Mouse (Mus musculus) midbrain, postnatal 0 days (tissue): ENCODE measurements at regions not wholly inside any gene's neighbourhood (a gene's known extent, or its start where the extent isn't known, plus 50 kb on each side); places are given as distances from the start of the nearest gene placed in this dataset.

ENCODE experiments used
- ATAC-seq: fragments of 200-750 bp; cut with Nextera tagmentation; 2 replicates; pipeline ENCODE4 v1.8.0; 2017; ENCODE audit warnings: moderate number of reproducible peaks, mild to moderate bottlenecking, moderate TSS enrichment, moderate library complexity; ENCODE audit not compliant: low FRiP score
- DNase-seq: peaks from one replicate; pipeline ENCODE4 v3.0.0-alpha.2; 2015; ENCODE audit warnings: low spot score
- H3K27ac ChIP-seq: fragments of 300-500 bp; sonication (generic); 2 replicates; pipeline ENCODE4 v1.5.1; 2014; ENCODE audit warnings: low read depth, mild to moderate bottlenecking, low read length, mixed read lengths
- H3K27me3 ChIP-seq: fragments of 300-500 bp; sonication (generic); 2 replicates; pipeline ENCODE4 v1.6.1; 2014; ENCODE audit warnings: low read length, control low read depth, mixed read lengths; ENCODE audit not compliant: insufficient read depth
- H3K36me3 ChIP-seq: fragments of 300-500 bp; sonication (generic); 2 replicates; pipeline ENCODE4 v1.6.1; 2014; ENCODE audit warnings: low read length, control low read depth, mixed read lengths; ENCODE audit not compliant: insufficient read depth
- H3K4me1 ChIP-seq: fragments of 300-500 bp; sonication (generic); 2 replicates; pipeline ENCODE4 v1.6.1; 2014; ENCODE audit warnings: mild to moderate bottlenecking, control low read depth, antibody characterized with exemption, low read length, mixed read lengths; ENCODE audit not compliant: insufficient read depth
- H3K4me2 ChIP-seq: fragments of 300-500 bp; sonication (generic); 2 replicates; pipeline ENCODE4 v1.6.1; 2014; ENCODE audit warnings: low read depth, mild to moderate bottlenecking, low read length, mixed read lengths; ENCODE audit not compliant: poor library complexity, severe bottlenecking
- H3K4me3 ChIP-seq: fragments of 300-500 bp; sonication (generic); 2 replicates; pipeline ENCODE4 v1.5.1; 2014; ENCODE audit warnings: low read depth, mild to moderate bottlenecking, low read length, moderate library complexity
- H3K9ac ChIP-seq: fragments of 300-500 bp; sonication (generic); replicated peaks from 2 replicates; pipeline ENCODE4 v1.6.1; 2014; ENCODE audit warnings: mild to moderate bottlenecking, low read length, moderate library complexity, mixed read lengths; ENCODE audit not compliant: poor library complexity, severe bottlenecking
- H3K9me3 ChIP-seq: fragments of 300-500 bp; sonication (generic); 2 replicates; pipeline ENCODE4 v1.6.1; 2016; ENCODE audit warnings: low read length, control low read depth
- CTCF ChIP-seq: IDR thresholded peaks from 2 replicates; pipeline ENCODE4 v1.5.1; 2016; ENCODE audit warnings: antibody characterized with exemption, mild to moderate bottlenecking
- WGBS: fragments of 180-500 bp; shearing (Covaris S2); extraction: QIAGEN DNeasy Blood & Tissue Kit; methylation state at CpG from one replicate; pipeline ENCODE4 v1.1.7; 2014; 5-methylcytosine and 5-hydroxymethylcytosine counted together

GRCm38 (mm10) chr3:144137483-144137882, 67.5 kb downstream of the Lmo4 start:
- Histone ChIP-seq H3K9me3 (no peaks in the 10 kb centered on the region), H3K4me2 (no peak overlapping the region), H3K4me3 (no peak overlapping the region), H3K4me1 (no peaks in the 10 kb centered on the region), H3K27me3 (no peaks in the 10 kb centered on the region), H3K36me3 (no peaks in the 10 kb centered on the region), H3K9ac (no peak overlapping the region), H3K27ac (no peak overlapping the region)
- WGBS: 88% methylated on average over 3 of the region's 3 CpGs
- TF ChIP-seq CTCF: no peak
- DNase-seq (no peak), ATAC-seq (no peak)

GRCm38 (mm10) chr3:144136432-144136831, 68.6 kb downstream of the Lmo4 start:
- Histone ChIP-seq H3K36me3 (no peaks in the 10 kb centered on the region), H3K4me2 (no peak overlapping the region), H3K4me3 (no peak overlapping the region), H3K27ac (no peak overlapping the region), H3K9ac (no peak overlapping the region), H3K4me1 (no peaks in the 10 kb centered on the region), H3K9me3 (no peaks in the 10 kb centered on the region), H3K27me3 (no peaks in the 10 kb centered on the region)
- 57% methylated on average over 2 of the region's 2 CpGs for WGBS
- TF ChIP-seq CTCF: no peak
- no peak for DNase-seq
- no peak for ATAC-seq

GRCm38 (mm10) chr3:144135646-144136045, 69.4 kb downstream of the Lmo4 start:
- no peak for DNase-seq
- H3K36me3 ChIP-seq: no peaks in the 10 kb centered on the region
- WGBS: 96% methylated on average over 6 of the region's 6 CpGs
- no peak overlapping the region for H3K27ac ChIP-seq
- H3K27me3 ChIP-seq: no peaks in the 10 kb centered on the region
- no peak overlapping the region for H3K4me2 ChIP-seq
- H3K4me3 ChIP-seq: no peak overlapping the region
- no peaks in the 10 kb centered on the region for H3K9me3 ChIP-seq
- TF ChIP-seq CTCF: no peak
- no peaks in the 10 kb centered on the region for H3K4me1 ChIP-seq
- ATAC-seq: no peak
- no peak overlapping the region for H3K9ac ChIP-seq

- Histone ChIP-seq H3K4me3 (no peak overlapping the region), H3K9ac (no peak overlapping the region), H3K4me2 (no peak overlapping the region), H3K36me3 (no peaks in the 10 kb centered on the region), H3K4me1 (no peaks in the 10 kb centered on the region), H3K9me3 (no peaks in the 10 kb centered on the region), H3K27me3 (no peaks in the 10 kb centered on the region), H3K27ac (no peak overlapping the region)
- 94% methylated on average over 4 of the region's 4 CpGs for WGBS
- TF ChIP-seq CTCF: no peak
- no peak for DNase-seq
- no peak for ATAC-seq
These were observed 77.0 kb downstream of the Lmo4 start for GRCm38 (mm10) chr3:144128042-144128441.

GRCm38 (mm10) chr3:144124353-144124752, 80.7 kb downstream of the Lmo4 start:
- 44% methylated on average over 4 of the region's 4 CpGs for WGBS
- H3K4me2 ChIP-seq: no peak overlapping the region
- H3K27me3 ChIP-seq: no peaks in the 10 kb centered on the region
- ATAC-seq (no peak), DNase-seq (peak; percentile 65)
- H3K9ac ChIP-seq: no peak overlapping the region
- H3K27ac ChIP-seq: no peak overlapping the region
- no peak overlapping the region for H3K4me3 ChIP-seq
- H3K36me3 ChIP-seq: no peaks in the 10 kb centered on the region
- no peak for TF ChIP-seq CTCF
- no peaks in the 10 kb centered on the region for H3K9me3 ChIP-seq
- no peaks in the 10 kb centered on the region for H3K4me1 ChIP-seq

GRCm38 (mm10) chr3:144123361-144124072, 81.5 kb downstream of the Lmo4 start:
- Histone ChIP-seq H3K9me3 (no peaks in the 10 kb centered on the region), H3K4me1 (no peaks in the 10 kb centered on the region), H3K9ac (no peak overlapping the region), H3K36me3 (no peaks in the 10 kb centered on the region), H3K4me2 (no peak overlapping the region), H3K27me3 (no peaks in the 10 kb centered on the region), H3K4me3 (no peak overlapping the region), H3K27ac (no peak overlapping the region)
- 90% methylated on average over 6 of the region's 6 CpGs for WGBS
- DNase-seq (no peak), ATAC-seq (no peak)
- TF ChIP-seq CTCF: no peak
